Mouse (Mus musculus) ES-E14 (cell line): ENCODE results near the gene Etv6. TPM values are rescaled to one million over a fixed set of nuclear protein-coding genes. Genes with fewer than 3 reads are reported as not detected.

Source experiments
- DNase-seq: peaks from one replicate; pipeline ENCODE4 v3.0.0-alpha.2; 2013; ENCODE audit warnings: low read depth, low spot score
- H3K27ac ChIP-seq: 2 replicates; pipeline ENCODE4 v1.5.1; 2012; ENCODE audit warnings: low read depth, mild to moderate bottlenecking, low read length, moderate library complexity, mixed read lengths; ENCODE audit not compliant: poor library complexity, insufficient read depth, severe bottlenecking
- H3K36me3 ChIP-seq: 2 replicates; pipeline ENCODE4 v1.6.1; 2012; ENCODE audit warnings: mild to moderate bottlenecking, low read length, moderate library complexity, mixed read lengths; ENCODE audit not compliant: control insufficient read depth, poor library complexity, insufficient read depth, severe bottlenecking
- H3K4me1 ChIP-seq, 2 experiments: fragments of 150-350 bp in 1 of 2; sonication (generic) in 1 of 2; 2 replicates each; pipeline ENCODE4 v1.6.1; 2012; ENCODE audit warnings: low read length in 2 of 2, mild to moderate bottlenecking in 1 of 2, mixed read lengths in 1 of 2; ENCODE audit not compliant: control insufficient read depth in 2 of 2, insufficient read depth in 2 of 2, poor library complexity in 1 of 2
- H3K4me3 ChIP-seq, 2 experiments: fragments of 150-350 bp in 1 of 2; sonication (generic) in 1 of 2; 2 replicates each; pipeline ENCODE4 v1.5.1; 2012; ENCODE audit warnings: low read length in 2 of 2, low read depth in 1 of 2, mild to moderate bottlenecking in 1 of 2, mixed read lengths in 1 of 2; ENCODE audit not compliant: insufficient read depth in 1 of 2, poor library complexity in 1 of 2, severe bottlenecking in 1 of 2
- H3K9ac ChIP-seq: 2 replicates; pipeline ENCODE4 v1.6.1; 2012; ENCODE audit warnings: low read depth, mild to moderate bottlenecking, low read length, mixed read lengths; ENCODE audit not compliant: poor library complexity, insufficient read depth, severe bottlenecking
- H3K9me3 ChIP-seq: fragments of 150-350 bp; sonication (generic); 2 replicates; pipeline ENCODE4 v1.6.1; 2012; ENCODE audit warnings: low read depth, mild to moderate bottlenecking, low read length; ENCODE audit not compliant: control insufficient read depth, insufficient read depth
- CHD2 ChIP-seq: IDR thresholded peaks from 2 replicates; pipeline ENCODE4 v1.6.1; 2014; ENCODE audit warnings: mild to moderate bottlenecking, low read depth, low read length, inconsistent platforms
- HCFC1 ChIP-seq: IDR thresholded peaks from 2 replicates; pipeline ENCODE4 v1.6.1; 2012; ENCODE audit warnings: low read length, inconsistent platforms, borderline replicate concordance; ENCODE audit not compliant: insufficient read depth
- MAFK ChIP-seq: IDR thresholded peaks from 2 replicates; pipeline ENCODE4 v1.6.1; 2014; ENCODE audit warnings: mild to moderate bottlenecking, low read depth, low read length, inconsistent platforms; ENCODE audit not compliant: insufficient read depth
- ZC3H11A ChIP-seq: IDR thresholded peaks from 2 replicates; pipeline ENCODE4 v1.6.1; 2012; ENCODE audit warnings: low read depth, mild to moderate bottlenecking, inconsistent platforms, low read length, borderline replicate concordance
- ZNF384 ChIP-seq: IDR thresholded peaks from 2 replicates; pipeline ENCODE4 v1.6.1; 2012; ENCODE audit warnings: low read depth, low read length, inconsistent platforms
- in situ Hi-C, 2 experiments: fragments of 600-800 bp; cut with MboI; formaldehyde crosslinking; loops; one replicate each; pipeline ENCODE4 v1.15.1; 2025; ENCODE audit warnings: low sequenced_read_pairs in 2 of 2, inconsistent platforms in 1 of 2; ENCODE audit not compliant: unreplicated experiment in 2 of 2
- total RNA-seq: library from RNA; depleted of rRNA; stranded (reverse); fragments of 300-350 nt; gene quantifications from 2 replicates; pipeline ENCODE4 v1.2.3, GENCODE M21; 2012

Gene Etv6
- total RNA-seq, 1 experiment = 11.8 TPM

GRCm38 (mm10) chr6:134202176-134202575 is 166.7 kb downstream of the Etv6 start:
- no peak for TF ChIP-seq HCFC1
- H3K9me3 ChIP-seq = no peaks in the 10 kb centered on the region
- in situ Hi-C loops = no loop called here

GRCm38 (mm10) chr6:134205163-134205562 is 169.7 kb downstream of the Etv6 start:
- in situ Hi-C loops = no loop called here
- Histone ChIP-seq H3K27ac (no peak overlapping the region), H3K36me3 (no peaks in the 10 kb centered on the region), H3K9me3 (no peaks in the 10 kb centered on the region), H3K4me1 (peaks cover 3 to 14% of the 10 kb centered on the region in 2 experiments; a peak in 1 of 4 replicates), H3K4me3 (no peak overlapping the region), H3K9ac (no peak overlapping the region)
- no peak for DNase-seq
- no peak for TF ChIP-seq ZNF384
- no peak for TF ChIP-seq ZC3H11A
- TF ChIP-seq HCFC1 = no peak
- TF ChIP-seq MAFK = no peak
- no peak for TF ChIP-seq CHD2

More at GRCm38 (mm10) chr6:134202176-134202575, 166.7 kb downstream of the Etv6 start:
- no peak overlapping the region for H3K27ac ChIP-seq
- no peaks in the 10 kb centered on the region for H3K36me3 ChIP-seq
- DNase-seq = no peak
- no peak overlapping the region for H3K9ac ChIP-seq
- H3K4me3 ChIP-seq = no peak overlapping the region
- peaks cover 6 to 16% of the 10 kb centered on the region in 2 experiments; a peak in 2 of 4 replicates for H3K4me1 ChIP-seq

DNA sequence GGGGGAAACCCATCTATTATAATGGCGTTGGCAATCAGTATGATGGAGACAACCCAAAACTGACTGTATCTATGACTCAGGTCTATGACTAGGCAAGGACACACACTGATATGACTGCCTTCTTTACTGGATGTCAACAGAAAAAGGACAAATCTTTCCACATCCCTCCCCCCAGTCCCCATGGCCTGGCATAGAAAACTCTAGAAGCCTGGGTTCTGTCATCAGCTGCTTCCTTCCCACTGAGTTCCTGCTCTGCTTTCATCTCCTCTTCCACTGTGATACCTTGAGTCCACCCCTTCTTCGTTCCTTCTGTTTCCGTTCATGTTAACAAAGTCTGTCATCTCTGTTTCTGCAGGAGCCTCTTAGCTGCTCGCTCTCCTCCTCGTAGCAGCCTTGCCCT is 170.2 kb downstream of the Etv6 start:
- Histone ChIP-seq H3K9me3 (no peaks in the 10 kb centered on the region), H3K9ac (no peak overlapping the region), H3K27ac (no peak overlapping the region), H3K36me3 (no peaks in the 10 kb centered on the region), H3K4me3 (no peak overlapping the region), H3K4me1 (peaks cover 0 to 9% of the 10 kb centered on the region in 2 experiments; a peak in 1 of 4 replicates)
- no peak for DNase-seq
- no peak for TF ChIP-seq ZC3H11A
- TF ChIP-seq ZNF384 = no peak
- no peak for TF ChIP-seq MAFK
- TF ChIP-seq CHD2 = no peak
- no peak for TF ChIP-seq HCFC1
- in situ Hi-C loops = no loop called here

- no peak for DNase-seq
- Histone ChIP-seq H3K4me1 (peaks cover 0 to 7% of the 10 kb centered on the region in 2 experiments; a peak in 1 of 4 replicates), H3K9me3 (no peaks in the 10 kb centered on the region), H3K9ac (no peak overlapping the region), H3K27ac (no peak overlapping the region), H3K36me3 (no peaks in the 10 kb centered on the region), H3K4me3 (no peak overlapping the region)
- in situ Hi-C loops = no loop called here
- TF ChIP-seq CHD2 (no peak), ZNF384 (no peak), HCFC1 (no peak)
Measured at GRCm38 (mm10) chr6:134206251-134206650, 170.8 kb downstream of the Etv6 start.

DNA sequence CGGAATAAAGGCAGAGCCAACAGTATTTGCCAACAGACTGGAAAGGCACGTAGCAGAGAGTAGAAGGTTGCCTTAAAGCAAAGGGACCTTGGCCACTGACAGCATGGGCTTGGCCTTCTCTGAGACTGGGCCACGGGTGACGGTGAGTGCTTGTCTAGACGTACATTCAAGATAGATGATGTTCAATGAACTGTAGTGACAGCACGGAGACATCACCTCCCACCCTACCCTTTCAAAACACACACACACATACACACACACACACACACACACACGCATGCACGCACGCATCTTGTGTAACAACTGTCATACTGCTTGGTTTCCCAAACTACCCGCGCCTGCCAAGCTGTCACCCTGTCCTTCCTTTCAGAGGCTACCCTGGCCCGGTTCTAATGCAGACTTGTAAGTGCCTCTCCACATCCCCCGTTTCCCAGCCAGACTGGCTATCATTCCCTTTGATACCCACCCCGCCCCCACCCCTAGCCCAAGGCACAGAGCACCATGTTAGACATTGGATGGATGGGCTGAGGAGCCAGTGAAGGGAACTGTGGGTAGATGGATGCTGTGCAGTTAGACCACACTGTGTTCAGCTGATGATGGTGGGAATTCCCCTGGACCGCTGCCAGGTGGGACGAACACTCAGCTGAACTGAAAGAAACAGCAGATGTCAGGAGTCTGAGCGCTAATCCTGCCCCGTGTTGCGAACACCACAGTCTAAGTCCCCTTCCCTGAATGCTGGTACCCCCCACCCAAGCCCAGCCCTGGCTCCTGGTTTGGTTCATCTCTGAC is 172.1 kb downstream of the Etv6 start:
- Histone ChIP-seq H3K27ac (no peak overlapping the region), H3K9ac (no peak overlapping the region), H3K9me3 (no peaks in the 10 kb centered on the region), H3K4me1 (peaks cover 0 to 7% of the 10 kb centered on the region in 2 experiments; a peak in 1 of 4 replicates), H3K4me3 (no peak overlapping the region), H3K36me3 (no peaks in the 10 kb centered on the region)
- TF ChIP-seq ZNF384 = no peak
- no peak for TF ChIP-seq CHD2
- TF ChIP-seq MAFK = no peak
- no peak for TF ChIP-seq HCFC1
- TF ChIP-seq ZC3H11A = no peak
- no peak for DNase-seq
- in situ Hi-C loops = no loop called here
